Mouse (Mus musculus) kidney, adult 2 months (tissue): Measurements from ENCODE around the gene Ngly1.

Experiments
- CTCF ChIP-seq: fragments of 200-500 bp; conservative IDR thresholded peaks from 2 replicates; pipeline ENCODE4 v1.5.1; 2011; ENCODE audit warnings: low read depth, mild to moderate bottlenecking, control low read depth, low read length, moderate library complexity, mixed read lengths; ENCODE audit not compliant: insufficient read depth, insufficient read length
- POLR2A ChIP-seq: fragments of 200-500 bp; IDR thresholded peaks from one replicate; pipeline ENCODE4 v1.6.1; 2011; ENCODE audit warnings: low read depth, low read length, control low read depth

- TF ChIP-seq CTCF = no peak
- no peak for TF ChIP-seq POLR2A
Measured at GRCm38 (mm10) chr14:16293015-16293414, 43.9 kb downstream of the Ngly1 start.
